Comparison of ENCODE assay signal across 11 mouse cellular contexts in the genomic region with DNA sequence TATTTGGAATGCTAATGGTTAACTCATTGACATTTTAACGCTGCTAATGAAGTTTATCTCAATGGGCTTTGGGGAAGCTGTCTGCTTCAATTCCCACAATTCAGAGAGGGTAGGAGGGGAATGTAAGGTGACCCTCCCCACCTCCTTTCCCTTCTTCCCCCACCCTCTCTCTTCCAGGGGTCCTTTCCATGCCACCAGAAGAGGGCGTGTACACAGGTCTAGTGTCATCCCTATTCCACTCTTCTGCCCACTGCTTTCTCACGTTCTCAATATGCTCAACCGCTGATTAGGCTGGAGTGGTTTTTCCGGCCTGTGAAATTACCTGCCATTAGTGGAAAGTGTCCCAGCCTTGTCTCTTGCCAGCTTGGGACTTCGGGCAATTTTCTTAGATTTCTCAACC. TPM values are rescaled to one million over a fixed set of nuclear protein-coding genes. Genes with fewer than 3 reads are reported as not detected.
DNase-seq lines count a peak whose midpoint lies in the region; ATAC-seq and TF ChIP-seq lines count a peak whose summit lies in the region.
"Had no signal": no experiment of that assay in that cellular context is flagged by ENCODE, and none has a peak within 500 bp of the region (broad histone marks: within the 10 kb centered on the region; RNA-seq: fewer than 3 reads in every experiment).

No protein-coding gene starts in this region.

- ATAC-seq in heart, embryonic 14.5 days (ENCODE audit: insufficient number of reproducible peaks, insufficient read depth, low FRiP score, low read depth) = no peak
- peak; percentile 31; the same call in 1 of the 2 replicates for ATAC-seq in heart, postnatal 0 days (ENCODE audit: insufficient read depth, low read depth)
- no peak for ATAC-seq in liver, embryonic 13.5 days (ENCODE audit: low read depth)

- TF ChIP-seq CTCF in heart, postnatal 0 days (IDR thresholded peaks at IDR 0.05; ENCODE audit: low read depth) = peak; percentile 24
- no peak for TF ChIP-seq CTCF in cerebellum, adult 2 months (IDR thresholded peaks at IDR 0.05; ENCODE audit: borderline replicate concordance, insufficient read depth, low read depth, low read length)

- H3K27me3 ChIP-seq in heart, embryonic 14.5 days (ENCODE audit: control insufficient read depth, insufficient read depth, low read length) = no peaks in the 10 kb centered on the region
- no peaks in the 10 kb centered on the region for H3K27me3 ChIP-seq in heart, postnatal 0 days (ENCODE audit: control insufficient read depth, insufficient read depth, low read length)
- no peaks in the 10 kb centered on the region for H3K27me3 ChIP-seq in liver, embryonic 13.5 days
- no peaks in the 10 kb centered on the region for H3K27me3 ChIP-seq in cerebellum, adult 2 months (ENCODE audit: control insufficient read depth, insufficient read depth, low read length)
- H3K27me3 ChIP-seq: CH12.LX had no signal

- H3K36me3 ChIP-seq in heart, embryonic 14.5 days (ENCODE audit: control insufficient read depth, insufficient read depth, low read length) = no peaks in the 10 kb centered on the region
- H3K36me3 ChIP-seq in ES-E14 (ENCODE audit: control insufficient read depth, insufficient read depth, low read length, poor library complexity, severe bottlenecking) = no peaks in the 10 kb centered on the region
- H3K36me3 ChIP-seq in heart, postnatal 0 days (replicated peaks; ENCODE audit: control insufficient read depth, insufficient read depth, low read length) = no peaks in the 10 kb centered on the region
- H3K36me3 ChIP-seq in liver, embryonic 13.5 days = no peaks in the 10 kb centered on the region

- in situ Hi-C loops in ES-E14 (cut with MboI; ENCODE audit: low sequenced_read_pairs in 2 of 2, unreplicated experiment in 2 of 2) = no loop called here

- TF ChIP-seq EP300 in heart, postnatal 0 days (IDR thresholded peaks at IDR 0.05; ENCODE audit: low read depth) = no peak

- peak overlapping the region; percentile 66; the same call in 1 of the 2 replicates for H3K9ac ChIP-seq in heart, embryonic 14.5 days (ENCODE audit: low read length)
- no peak overlapping the region for H3K9ac ChIP-seq in ES-E14 (ENCODE audit: insufficient read depth, low read depth, low read length, poor library complexity, severe bottlenecking)
- peak overlapping the region; percentile 52 for H3K9ac ChIP-seq in heart, postnatal 0 days (replicated peaks; ENCODE audit: low read depth, low read length)
- no peak overlapping the region for H3K9ac ChIP-seq in liver, embryonic 13.5 days

- WGBS in heart, embryonic 14.5 days = 21% methylated on average over 6 of the region's 6 CpGs
- 27% methylated on average over 6 of the region's 6 CpGs for WGBS in heart, postnatal 0 days
- 34% methylated on average over 6 of the region's 6 CpGs for WGBS in liver, embryonic 13.5 days (ENCODE audit: insufficient replicate concordance)
- WGBS in cerebellum, adult 2 months = 29% methylated on average over 6 of the region's 6 CpGs

- peak overlapping the region; percentile 22 to 26 for H3K4me3 ChIP-seq in heart, embryonic 14.5 days (ENCODE audit: control insufficient read depth in 1 of 2, insufficient read depth in 1 of 2, low read depth in 1 of 2, low read length in 2 of 2)
- peak overlapping the region; percentile 23 to 52; a peak in 3 of 4 replicates for H3K4me3 ChIP-seq in ES-E14 (ENCODE audit: insufficient read depth in 1 of 2, low read depth in 1 of 2, low read length in 2 of 2, poor library complexity in 1 of 2, severe bottlenecking in 1 of 2)
- peak overlapping the region; percentile 22 for H3K4me3 ChIP-seq in heart, postnatal 0 days (ENCODE audit: low read depth, low read length)
- no peak overlapping the region for H3K4me3 ChIP-seq in liver, embryonic 13.5 days (replicated peaks)
- no peak overlapping the region for H3K4me3 ChIP-seq in cerebellum, adult 2 months (replicated peaks; ENCODE audit: insufficient read depth, low read depth, low read length)

- no peaks in the 10 kb centered on the region for H3K9me3 ChIP-seq in heart, embryonic 14.5 days (ENCODE audit: control insufficient read depth, low read length)
- no peaks in the 10 kb centered on the region for H3K9me3 ChIP-seq in ES-E14 (ENCODE audit: control insufficient read depth, insufficient read depth, low read depth, low read length)
- H3K9me3 ChIP-seq in heart, postnatal 0 days (replicated peaks; ENCODE audit: control insufficient read depth, low read length) = peaks cover 4% of the 10 kb centered on the region
- H3K9me3 ChIP-seq in liver, embryonic 13.5 days (replicated peaks) = no peaks in the 10 kb centered on the region

- peaks cover 10 to 21% of the 10 kb centered on the region in 2 experiments for H3K4me1 ChIP-seq in heart, embryonic 14.5 days (ENCODE audit: control insufficient read depth in 2 of 2, insufficient read depth in 2 of 2, low read length in 2 of 2)
- H3K4me1 ChIP-seq in ES-E14 (ENCODE audit: control insufficient read depth in 2 of 2, insufficient read depth in 2 of 2, low read length in 2 of 2, poor library complexity in 1 of 2) = peaks cover 8 to 39% of the 10 kb centered on the region in 2 experiments
- H3K4me1 ChIP-seq in heart, postnatal 0 days (ENCODE audit: control insufficient read depth, insufficient read depth) = peaks cover 6% of the 10 kb centered on the region
- H3K4me1 ChIP-seq in liver, embryonic 13.5 days (replicated peaks) = peaks cover 36% of the 10 kb centered on the region
- 0 out of 2 replicates have a peak, but pooled peaks cover 3% of the 10 kb centered on the region for H3K4me1 ChIP-seq in cerebellum, adult 2 months (ENCODE audit: control insufficient read depth, insufficient read depth, low read length)

- H3K27ac ChIP-seq in heart, embryonic 14.5 days (replicated peaks in 1 of 2; ENCODE audit: control insufficient read depth in 1 of 2, insufficient read depth in 1 of 2, low read depth in 2 of 2, low read length in 2 of 2) = no peak overlapping the region
- H3K27ac ChIP-seq in ES-E14 (ENCODE audit: insufficient read depth, low read depth, low read length, poor library complexity, severe bottlenecking) = peak overlapping the region; percentile 74
- 0 out of 2 replicates have a peak overlapping the region, but pooled peaks have one; percentile 8 for H3K27ac ChIP-seq in heart, postnatal 0 days (ENCODE audit: low read depth)
- no peak overlapping the region for H3K27ac ChIP-seq in liver, embryonic 13.5 days
- H3K27ac ChIP-seq in cerebellum, adult 2 months (ENCODE audit: insufficient read depth, low read length) = no peak overlapping the region

- H3K4me2 ChIP-seq in heart, embryonic 14.5 days (ENCODE audit: low read length) = peak overlapping the region; percentile 69
- H3K4me2 ChIP-seq in heart, postnatal 0 days (ENCODE audit: low read depth, low read length) = peak overlapping the region; percentile 55
- H3K4me2 ChIP-seq in liver, embryonic 13.5 days = 0 out of 2 replicates have a peak overlapping the region, but pooled peaks have one; percentile 6

- no peak for DNase-seq in heart, adult 9 months (ENCODE audit: low spot score in 2 of 2)
- no peak for DNase-seq in ES-E14 (ENCODE audit: low read depth, low spot score)
- no peak for DNase-seq in heart, postnatal 0 days (ENCODE audit: low spot score)
- DNase-seq in liver, embryonic 13.5 days = no peak
- no peak for DNase-seq in frontal cortex, postnatal 25 days (ENCODE audit: low spot score in 2 of 2)
- DNase-seq in cerebellum, adult 2 months = no peak
- no peak for DNase-seq in embryo, embryonic 10 days (ENCODE audit: low spot score)
- DNase-seq: cerebellum, adult 8-10 months; lung, postnatal 36 days had no signal

- no peak for TF ChIP-seq POLR2A in cerebellum, adult 2 months (IDR thresholded peaks at IDR 0.05; ENCODE audit: borderline replicate concordance, insufficient read depth, low read length)

TF ChIP-seq in ES-E14, 5 proteins besides CTCF, POLR2A, EP300 and RAD21:
- TF ChIP-seq CHD2 (IDR thresholded peaks at IDR 0.05; ENCODE audit: low read depth, low read length) = no peak
- TF ChIP-seq ZC3H11A (IDR thresholded peaks at IDR 0.05; ENCODE audit: borderline replicate concordance, low read depth, low read length) = no peak
- TF ChIP-seq MAFK (IDR thresholded peaks at IDR 0.05; ENCODE audit: insufficient read depth, low read depth, low read length) = no peak
- TF ChIP-seq HCFC1 (IDR thresholded peaks at IDR 0.05; ENCODE audit: borderline replicate concordance, insufficient read depth, low read length) = no peak
- TF ChIP-seq ZNF384 (IDR thresholded peaks at IDR 0.05; ENCODE audit: low read depth, low read length) = no peak

RNA-seq across cellular contexts. Expression of a gene that starts 27.9 kb away (rescaled TPM):
- polyA plus RNA-seq in heart, embryonic 14.5 days (2014; fragmentation: Nextera tagmentation; extraction: Ambion mirVana) = 6.7 and 7.4 TPM in 2 replicates
- total RNA-seq in ES-E14 (2012; rRNA removed) = 12.7 and 24.1 TPM in 2 replicates
- total RNA-seq in heart, postnatal 0 days (2014; rRNA removed; ENCODE audit: low replicate concordance) = 15.9 and 20.8 TPM in 2 replicates
- 8.0 and 9.6 TPM in 2 replicates for polyA plus RNA-seq in heart, postnatal 0 days (2015; fragmentation: Nextera tagmentation; extraction: Ambion mirVana)
- 2.6 and 2.8 TPM in 2 replicates for polyA plus RNA-seq in liver, embryonic 13.5 days (2015; fragmentation: Nextera tagmentation; extraction: Ambion mirVana)
- polyA plus RNA-seq in cerebellum, adult 2 months (2012; rRNA removed) = 80.4 and 87.9 TPM in 2 replicates

RNA-seq across cellular contexts. Expression of a gene that starts 32.0 kb away (rescaled TPM):
- polyA plus RNA-seq in heart, embryonic 14.5 days (2014; fragmentation: Nextera tagmentation; extraction: Ambion mirVana) = 276 and 280 TPM in 2 replicates
- 38.3 and 48.2 TPM in 2 replicates for total RNA-seq in ES-E14 (2012; rRNA removed)
- total RNA-seq in heart, postnatal 0 days (2014; rRNA removed; ENCODE audit: low replicate concordance) = 120 and 143 TPM in 2 replicates
- polyA plus RNA-seq in heart, postnatal 0 days (2015; fragmentation: Nextera tagmentation; extraction: Ambion mirVana) = 209 and 216 TPM in 2 replicates
- polyA plus RNA-seq in liver, embryonic 13.5 days (2015; fragmentation: Nextera tagmentation; extraction: Ambion mirVana) = 256 and 281 TPM in 2 replicates
- polyA plus RNA-seq in cerebellum, adult 2 months (2012; rRNA removed) = 17.0 and 17.3 TPM in 2 replicates

RNA-seq across cellular contexts. Expression of a gene that starts 43.4 kb away (rescaled TPM):
- 37.0 and 38.5 TPM in 2 replicates for polyA plus RNA-seq in heart, embryonic 14.5 days (2014; fragmentation: Nextera tagmentation; extraction: Ambion mirVana)
- 54.8 and 76.0 TPM in 2 replicates for total RNA-seq in ES-E14 (2012; rRNA removed)
- 8.3 and 19.5 TPM in 2 replicates for total RNA-seq in heart, postnatal 0 days (2014; rRNA removed; ENCODE audit: low replicate concordance)
- 24.1 and 25.3 TPM in 2 replicates for polyA plus RNA-seq in heart, postnatal 0 days (2015; fragmentation: Nextera tagmentation; extraction: Ambion mirVana)
- polyA plus RNA-seq in liver, embryonic 13.5 days (2015; fragmentation: Nextera tagmentation; extraction: Ambion mirVana) = 45.0 and 53.4 TPM in 2 replicates
- polyA plus RNA-seq in cerebellum, adult 2 months (2012; rRNA removed) = 32.0 and 32.2 TPM in 2 replicates

Comparison
In these comparisons a context has a peak if more than half of its experiments do, and no peak if none do; other contexts are left out.
1. H3K27ac ChIP-seq: peak in ES-E14 (single experiment) and heart, postnatal 0 days (single experiment); none in heart, embryonic 14.5 days (0 of 2), liver, embryonic 13.5 days (single experiment) and cerebellum, adult 2 months (single experiment).
2. H3K4me2 ChIP-seq: peak in every context shown above with its lines; median percentile 69 in heart, embryonic 14.5 days; 55 in heart, postnatal 0 days; 6 in liver, embryonic 13.5 days.
3. H3K4me3 ChIP-seq: peak in heart, embryonic 14.5 days (2 of 2), ES-E14 (2 of 2) and heart, postnatal 0 days (single experiment); none in liver, embryonic 13.5 days (single experiment) and cerebellum, adult 2 months (single experiment).
4. H3K9ac ChIP-seq: peak in heart, embryonic 14.5 days (single experiment) and heart, postnatal 0 days (single experiment); none in ES-E14 (single experiment) and liver, embryonic 13.5 days (single experiment).
5. RNA of a gene that starts 32.0 kb away (polyA plus RNA-seq): 256 to 281 TPM in liver, embryonic 13.5 days, 276 to 280 TPM in heart, embryonic 14.5 days and 209 to 216 TPM in heart, postnatal 0 days; 17.0 to 17.3 TPM in cerebellum, adult 2 months; every median in the first group is over 10 times any median in the second.